Mouse (Mus musculus): ENCODE data around the gene Nkx6-2. TPM values are rescaled to one million over a fixed set of nuclear protein-coding genes. Genes with fewer than 3 reads are reported as not detected.

Nkx6-2 gene
- polyA plus RNA-seq, 2 experiments: 0.08 to 0.14 TPM

DNA sequence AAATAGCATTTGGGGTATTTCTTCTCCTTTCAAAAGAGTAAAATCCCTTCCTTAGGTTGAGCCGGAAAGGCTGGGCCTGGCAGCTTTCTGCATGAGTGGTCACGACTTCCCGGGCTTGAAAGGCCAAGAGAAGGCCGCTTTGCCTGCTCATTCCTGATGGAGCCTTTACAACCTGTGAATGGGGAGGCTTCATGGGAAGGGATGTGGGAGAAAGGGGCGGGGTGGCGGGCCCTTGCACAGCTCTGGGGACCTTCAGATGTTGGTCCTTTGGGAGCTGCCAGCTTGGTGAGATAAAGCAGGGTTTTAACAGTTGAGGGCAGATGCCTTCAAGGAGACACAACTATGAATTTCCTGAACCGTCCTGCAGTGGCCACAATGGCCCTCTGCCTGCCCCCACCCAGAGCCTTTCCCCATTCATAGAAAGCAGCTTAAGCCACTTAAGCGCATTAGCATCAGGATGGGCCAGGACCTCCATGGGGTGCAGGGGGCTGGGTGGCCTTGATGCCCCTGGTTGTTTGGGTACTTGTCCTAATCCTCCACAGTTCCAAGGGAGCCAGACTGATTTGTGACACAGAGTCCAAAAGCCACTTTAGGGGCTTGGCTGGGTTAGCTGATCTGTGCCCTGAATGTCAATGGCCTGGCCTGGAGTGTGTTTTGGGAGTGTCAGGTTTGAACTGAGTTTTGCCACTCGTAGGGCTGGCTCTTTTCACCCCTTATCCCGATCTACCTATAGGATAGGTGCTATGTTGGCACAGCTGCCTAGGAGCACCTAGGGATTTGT lies 25.7 kb downstream of the Nkx6-2 start:
- no peaks in the 10 kb centered on the region for H3K9me3 ChIP-seq (ENCODE audit: control insufficient read depth, low read length)
- no peak for ATAC-seq (ENCODE audit: low FRiP score, low read depth)
- H3K27ac ChIP-seq (replicated peaks; ENCODE audit: low read depth, low read length): no peak overlapping the region
- 52% methylated on average over 10 of the region's 10 CpGs for WGBS
- H3K4me2 ChIP-seq (replicated peaks; ENCODE audit: low read depth, low read length, severe bottlenecking): no peak overlapping the region
- H3K9ac ChIP-seq (ENCODE audit: low read depth, low read length, severe bottlenecking): no peak overlapping the region
- H3K4me1 ChIP-seq (ENCODE audit: control insufficient read depth, insufficient read depth, low read length): no peaks in the 10 kb centered on the region
- H3K27me3 ChIP-seq (ENCODE audit: control insufficient read depth, insufficient read depth, low read length): no peaks in the 10 kb centered on the region
- H3K36me3 ChIP-seq (ENCODE audit: control insufficient read depth, insufficient read depth, low read length): peaks cover 12% of the 10 kb centered on the region
- DNase-seq (ENCODE audit: low spot score): no peak
- H3K4me3 ChIP-seq (replicated peaks; ENCODE audit: low read length): no peak overlapping the region
- no peak for TF ChIP-seq POLR2A (IDR thresholded peaks at IDR 0.05; ENCODE audit: borderline replicate concordance, extremely low read depth, insufficient read depth, insufficient read length)

DNA sequence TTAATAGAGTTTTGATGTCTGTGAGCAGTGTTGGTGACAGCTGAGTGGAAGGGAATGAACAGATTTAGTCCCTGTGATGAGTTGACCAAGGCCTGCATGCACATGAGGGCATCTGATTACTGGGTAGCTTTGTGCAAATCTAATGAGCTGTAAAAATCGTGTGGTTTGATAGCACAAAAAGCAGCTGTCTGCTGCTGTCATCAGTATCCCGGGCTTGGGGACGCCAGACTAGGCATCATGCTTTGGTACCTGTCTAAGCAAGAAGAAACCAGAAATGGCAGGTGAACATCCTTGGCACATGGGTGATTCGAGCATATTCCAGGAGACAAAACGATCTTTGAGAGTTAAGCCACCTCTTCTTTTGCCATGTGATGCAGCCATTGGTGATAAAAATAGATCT lies 26.3 kb downstream of the Nkx6-2 start:
- no peaks in the 10 kb centered on the region for H3K27me3 ChIP-seq (ENCODE audit: control insufficient read depth, insufficient read depth, low read length)
- whole genome bisulfite sequencing: 64% methylated on average over 5 of the region's 5 CpGs
- TF ChIP-seq POLR2A (IDR thresholded peaks at IDR 0.05; ENCODE audit: borderline replicate concordance, extremely low read depth, insufficient read depth, insufficient read length): no peak
- H3K27ac ChIP-seq (replicated peaks; ENCODE audit: low read depth, low read length): no peak overlapping the region
- no peak overlapping the region for H3K4me3 ChIP-seq (replicated peaks; ENCODE audit: low read length)
- ATAC-seq (ENCODE audit: low FRiP score, low read depth) (no peak), DNase-seq (ENCODE audit: low spot score) (no peak)
- H3K36me3 ChIP-seq (ENCODE audit: control insufficient read depth, insufficient read depth, low read length): peaks cover 12% of the 10 kb centered on the region
- no peaks in the 10 kb centered on the region for H3K4me1 ChIP-seq (ENCODE audit: control insufficient read depth, insufficient read depth, low read length)
- H3K4me2 ChIP-seq (replicated peaks; ENCODE audit: low read depth, low read length, severe bottlenecking): no peak overlapping the region
- H3K9ac ChIP-seq (ENCODE audit: low read depth, low read length, severe bottlenecking): no peak overlapping the region
- no peaks in the 10 kb centered on the region for H3K9me3 ChIP-seq (ENCODE audit: control insufficient read depth, low read length)

DNA sequence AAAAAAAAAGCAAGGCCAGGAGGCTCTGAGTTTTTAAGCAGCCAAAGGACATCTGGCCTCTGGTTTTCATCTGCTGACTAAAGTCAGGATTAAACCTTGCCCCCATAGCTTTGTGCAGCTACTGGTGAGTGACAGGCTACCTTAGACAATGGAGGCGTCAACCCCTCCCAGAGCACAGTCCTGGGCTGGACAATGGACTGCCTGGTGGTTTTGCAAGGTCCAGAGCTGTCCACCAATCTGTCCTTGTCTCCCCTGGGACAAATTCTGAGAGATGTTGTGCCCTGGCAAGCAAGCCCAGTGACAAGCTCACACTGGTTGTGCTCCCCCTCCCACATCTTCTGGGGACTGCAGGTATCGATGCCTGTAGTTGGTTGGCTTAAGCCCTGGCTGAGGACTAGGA lies 31.1 kb downstream of the Nkx6-2 start:
- no peak for ATAC-seq (ENCODE audit: low FRiP score, low read depth)

DNA sequence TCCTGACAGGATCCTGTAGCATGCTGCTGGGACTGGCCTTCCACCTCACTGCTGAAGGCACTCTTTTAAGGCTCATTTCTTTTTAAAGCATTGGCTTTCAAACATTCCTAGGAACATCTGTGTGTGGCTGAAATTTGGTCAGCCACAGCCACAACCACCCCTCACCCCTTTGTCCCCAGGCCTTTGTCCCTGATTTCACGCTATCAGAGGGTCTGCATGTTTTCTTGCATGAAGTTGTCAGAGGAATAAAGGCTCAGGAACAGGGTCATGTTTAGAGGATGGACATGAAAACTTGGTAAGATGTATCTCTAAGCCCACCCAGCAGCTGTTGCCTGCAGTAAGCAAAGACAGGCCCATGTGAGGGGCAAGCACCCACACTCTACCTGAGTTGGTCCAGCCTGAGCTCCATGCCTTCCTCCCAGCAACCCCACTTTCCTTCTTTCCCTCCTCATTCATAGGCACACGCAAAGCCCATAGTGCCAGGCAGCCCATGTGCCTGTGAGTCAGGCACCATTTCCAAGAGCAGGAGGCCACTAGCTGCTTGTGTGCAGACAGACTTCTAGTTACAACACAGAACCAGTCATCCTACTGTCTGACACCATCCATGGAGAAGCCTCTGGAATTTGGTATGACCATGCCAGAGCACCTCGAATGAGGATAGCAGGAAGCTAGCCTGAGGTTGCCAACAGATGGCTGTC lies 32.4 kb downstream of the Nkx6-2 start:
- Histone ChIP-seq H3K36me3 (ENCODE audit: control insufficient read depth, insufficient read depth, low read length) (peaks cover 3% of the 10 kb centered on the region), H3K4me3 (replicated peaks; ENCODE audit: low read length) (no peak overlapping the region), H3K9me3 (ENCODE audit: control insufficient read depth, low read length) (no peaks in the 10 kb centered on the region), H3K27ac (replicated peaks; ENCODE audit: low read depth, low read length) (no peak overlapping the region), H3K4me2 (replicated peaks; ENCODE audit: low read depth, low read length, severe bottlenecking) (no peak overlapping the region), H3K27me3 (ENCODE audit: control insufficient read depth, insufficient read depth, low read length) (no peaks in the 10 kb centered on the region), H3K4me1 (ENCODE audit: control insufficient read depth, insufficient read depth, low read length) (no peaks in the 10 kb centered on the region), H3K9ac (ENCODE audit: low read depth, low read length, severe bottlenecking) (no peak overlapping the region)
- TF ChIP-seq POLR2A (IDR thresholded peaks at IDR 0.05; ENCODE audit: borderline replicate concordance, extremely low read depth, insufficient read depth, insufficient read length): no peak
- whole genome bisulfite sequencing: 78% methylated on average over 3 of the region's 3 CpGs
- ATAC-seq (ENCODE audit: low FRiP score, low read depth) (no peak), DNase-seq (ENCODE audit: low spot score) (no peak)

More for the DNA sequence above, 31.1 kb downstream of the Nkx6-2 start:
- no peaks in the 10 kb centered on the region for H3K4me1 ChIP-seq (ENCODE audit: control insufficient read depth, insufficient read depth, low read length)
- no peak overlapping the region for H3K4me3 ChIP-seq (replicated peaks; ENCODE audit: low read length)
- no peak for DNase-seq (ENCODE audit: low spot score)
- no peak for TF ChIP-seq POLR2A (IDR thresholded peaks at IDR 0.05; ENCODE audit: borderline replicate concordance, extremely low read depth, insufficient read depth, insufficient read length)
- no peaks in the 10 kb centered on the region for H3K9me3 ChIP-seq (ENCODE audit: control insufficient read depth, low read length)
- H3K36me3 ChIP-seq (ENCODE audit: control insufficient read depth, insufficient read depth, low read length): peaks cover 3% of the 10 kb centered on the region
- no peak overlapping the region for H3K4me2 ChIP-seq (replicated peaks; ENCODE audit: low read depth, low read length, severe bottlenecking)
- H3K9ac ChIP-seq (ENCODE audit: low read depth, low read length, severe bottlenecking): no peak overlapping the region
- no peaks in the 10 kb centered on the region for H3K27me3 ChIP-seq (ENCODE audit: control insufficient read depth, insufficient read depth, low read length)
- no peak overlapping the region for H3K27ac ChIP-seq (replicated peaks; ENCODE audit: low read depth, low read length)
- 96% methylated on average over 2 of the region's 2 CpGs for WGBS

DNA sequence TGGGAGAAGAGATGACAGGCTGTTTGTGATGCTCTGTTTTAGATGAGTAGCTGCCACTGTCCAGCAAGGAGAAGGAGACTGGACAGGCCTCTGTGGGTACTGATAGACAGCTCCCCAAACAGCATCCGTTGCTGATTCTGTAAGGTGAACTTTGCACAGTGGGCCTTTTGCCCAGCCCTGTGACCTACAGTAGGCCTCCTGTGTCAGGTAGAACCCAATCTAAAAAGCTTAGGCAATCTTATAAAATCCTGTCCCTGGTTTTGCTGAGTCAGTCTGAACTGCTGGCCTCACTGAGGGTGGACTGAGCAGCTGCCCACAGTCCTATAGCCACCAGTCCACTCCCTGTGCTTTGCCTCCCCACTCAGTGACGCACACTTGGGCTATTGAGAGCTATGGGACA lies 35.3 kb downstream of the Nkx6-2 start:
- H3K4me3 ChIP-seq (replicated peaks; ENCODE audit: low read length): no peak overlapping the region
- ATAC-seq (ENCODE audit: low FRiP score, low read depth) (no peak), DNase-seq (ENCODE audit: low spot score) (no peak)
- peaks cover 3% of the 10 kb centered on the region; the same call in 1 of the 2 replicates for H3K4me1 ChIP-seq (ENCODE audit: control insufficient read depth, insufficient read depth, low read length)
- no peaks in the 10 kb centered on the region for H3K27me3 ChIP-seq (ENCODE audit: control insufficient read depth, insufficient read depth, low read length)
- WGBS: 93% methylated on average over 2 of the region's 2 CpGs
- no peak overlapping the region for H3K27ac ChIP-seq (replicated peaks; ENCODE audit: low read depth, low read length)
- TF ChIP-seq POLR2A (IDR thresholded peaks at IDR 0.05; ENCODE audit: borderline replicate concordance, extremely low read depth, insufficient read depth, insufficient read length): no peak
- peaks cover 13% of the 10 kb centered on the region for H3K36me3 ChIP-seq (ENCODE audit: control insufficient read depth, insufficient read depth, low read length)
- H3K9me3 ChIP-seq (ENCODE audit: control insufficient read depth, low read length): no peaks in the 10 kb centered on the region
- H3K4me2 ChIP-seq (replicated peaks; ENCODE audit: low read depth, low read length, severe bottlenecking): no peak overlapping the region
- H3K9ac ChIP-seq (ENCODE audit: low read depth, low read length, severe bottlenecking): no peak overlapping the region

Data from limb, embryonic 14.5 days (tissue).